Mouse (Mus musculus) cerebellum, adult 8-10 months (tissue): ENCODE results near the gene Rbak.
"Not testable (repeated sequence)": the region's sequence is repeated elsewhere in the genome, so short reads cannot be mapped to it uniquely, and the experiment has no call there.

Source experiments
- DNase-seq: peaks from one replicate; pipeline ENCODE4 v3.0.0; 2022

Rbak gene

GRCm38 (mm10) chr5:143180255-143181076 lies at the start of gene Rbak, which contains the start of gene Spdye4b:
TSS of gene Rbak (minus strand) at chr5:143180775.
TSS of gene Spdye4b (plus strand) at chr5:143181017.
- peak; percentile 91 for DNase-seq

GRCm38 (mm10) chr5:143226790-143227189 lies 46.2 kb upstream of the Rbak start, which contains the start of gene Spdye4a:
TSS of gene Spdye4a (minus strand) at chr5:143226890.
- no peak for DNase-seq

- no peak for DNase-seq
These were observed 41.7 kb upstream of the Rbak start for GRCm38 (mm10) chr5:143222287-143222686.

GRCm38 (mm10) chr5:143220996-143221395 lies 40.4 kb upstream of the Rbak start:
- DNase-seq, result no peak

GRCm38 (mm10) chr5:143213832-143214231 lies 33.3 kb upstream of the Rbak start:
- DNase-seq, result no peak

DNA sequence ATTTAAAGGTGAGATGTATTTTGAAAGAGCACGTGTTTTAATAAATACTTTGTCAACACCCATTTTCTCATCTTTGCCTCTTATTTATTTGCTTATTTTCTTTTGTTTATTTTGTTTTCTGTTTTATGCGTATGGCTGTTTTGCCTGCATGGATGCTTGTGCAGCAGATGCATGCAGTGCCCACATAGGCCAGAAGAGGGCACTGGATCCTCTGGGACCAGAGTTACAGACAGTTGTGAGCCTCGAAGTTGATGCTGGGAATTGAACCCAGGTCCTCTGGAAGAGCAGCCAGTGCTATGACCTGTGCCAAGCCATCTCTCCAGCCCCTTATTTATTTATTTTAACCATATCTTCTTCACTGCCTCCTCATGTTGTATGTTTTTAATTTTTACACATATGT lies 24.4 kb upstream of the Rbak start:
- DNase-seq, result no peak

- no peak for DNase-seq
These were observed 15.9 kb upstream of the Rbak start for GRCm38 (mm10) chr5:143196506-143196905.

GRCm38 (mm10) chr5:143195166-143195565 lies 14.6 kb upstream of the Rbak start:
- DNase-seq, result no peak

- DNase-seq, result not testable (repeated sequence)
These were observed 14.2 kb upstream of the Rbak start for GRCm38 (mm10) chr5:143194747-143195146.

GRCm38 (mm10) chr5:143192806-143193205 lies 12.2 kb upstream of the Rbak start:
- DNase-seq, result no peak

DNA sequence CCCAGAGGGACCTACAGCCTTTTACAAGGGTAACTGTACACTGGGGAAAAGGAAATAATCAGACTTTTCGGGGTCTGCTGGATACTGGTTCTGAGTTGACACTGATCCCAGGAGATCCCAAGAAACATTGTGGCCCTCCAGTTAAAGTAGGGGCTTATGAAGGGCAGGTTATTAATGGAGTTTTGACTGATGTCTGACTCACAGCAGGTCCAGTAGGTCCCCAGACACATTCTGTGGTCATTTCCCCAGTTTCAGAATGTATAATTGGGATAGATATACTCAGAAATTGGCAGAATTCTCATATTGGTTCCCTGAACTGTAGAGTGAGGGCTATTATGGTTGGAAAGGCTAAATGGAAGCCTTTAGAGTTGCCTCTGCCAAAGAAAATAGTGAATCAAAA lies 7.4 kb upstream of the Rbak start:
- not testable (repeated sequence) for DNase-seq

DNA sequence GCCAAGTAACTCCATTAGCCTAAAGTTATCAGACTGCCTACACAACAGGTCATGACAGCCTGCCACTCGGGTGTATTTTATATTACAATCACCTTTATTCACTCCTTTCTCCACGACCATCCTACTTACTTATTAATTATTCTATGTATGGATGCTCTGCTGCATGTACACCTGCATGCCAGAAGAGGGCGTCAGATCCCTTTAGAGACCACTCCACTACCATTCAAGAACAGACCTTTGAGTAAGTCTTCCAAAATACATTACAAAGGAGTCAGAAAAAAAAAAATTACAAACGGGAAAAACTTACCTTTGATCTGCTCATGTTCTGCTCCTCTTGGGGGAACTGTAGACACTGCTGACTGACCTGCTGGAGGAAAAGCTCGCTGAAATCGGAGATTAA lies 1.4 kb downstream of the Rbak start:
- no peak for DNase-seq

DNA sequence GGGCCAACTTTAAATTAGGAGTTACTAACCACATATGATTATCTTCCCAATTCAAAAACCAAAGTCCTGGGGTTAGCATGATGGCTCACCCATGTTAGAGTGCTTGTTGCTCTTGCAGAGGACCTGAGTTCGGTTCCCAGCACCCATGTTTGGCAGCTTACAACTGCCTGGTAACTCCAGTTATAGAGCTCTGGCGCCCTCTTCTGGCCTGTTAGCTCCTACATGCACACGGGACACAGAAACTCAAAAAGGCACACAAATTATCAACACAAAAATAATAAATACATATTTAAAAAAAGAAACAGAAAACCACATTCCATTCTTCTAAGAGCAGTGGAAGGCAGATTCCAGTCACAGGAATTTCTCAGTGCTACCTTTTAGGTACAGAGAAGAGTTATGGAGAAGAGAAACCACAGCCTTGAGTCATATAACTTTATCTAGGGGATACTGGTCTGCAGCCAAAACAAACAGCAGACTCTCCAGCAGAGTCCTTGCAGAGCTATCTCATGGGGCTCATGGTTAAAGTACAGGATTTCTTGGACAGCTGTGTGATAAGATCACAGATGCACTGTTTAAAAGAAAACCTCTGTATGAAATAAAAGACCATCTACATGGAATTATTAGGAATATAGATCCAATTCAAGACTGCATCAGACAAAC lies 2.9 kb downstream of the Rbak start:
- DNase-seq, result no peak

- no peak for DNase-seq
These were observed 4.6 kb downstream of the Rbak start for GRCm38 (mm10) chr5:143175970-143176369.

- DNase-seq, result no peak
These were observed 15.0 kb downstream of the Rbak start for GRCm38 (mm10) chr5:143165508-143166070.

DNA sequence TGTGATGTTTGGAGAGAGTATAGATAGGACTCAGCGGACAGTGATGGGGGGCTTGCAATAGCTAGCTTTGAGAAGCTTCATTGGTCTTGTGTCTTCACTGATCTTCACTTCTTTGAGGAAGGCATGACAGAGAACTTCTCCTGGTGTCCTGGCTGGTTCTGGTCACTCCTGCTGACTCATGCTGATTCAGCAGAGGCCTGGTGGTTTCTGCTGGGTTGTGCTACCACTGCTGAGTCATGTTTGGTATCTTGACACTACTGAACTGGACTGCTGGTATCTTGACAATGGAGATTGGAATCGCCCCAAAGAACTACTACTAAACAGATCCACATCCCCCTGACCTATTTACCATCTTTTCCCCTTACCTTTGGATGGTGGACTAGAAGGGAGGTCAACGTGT lies 25.0 kb downstream of the Rbak start:
- DNase-seq, result no peak

DNA sequence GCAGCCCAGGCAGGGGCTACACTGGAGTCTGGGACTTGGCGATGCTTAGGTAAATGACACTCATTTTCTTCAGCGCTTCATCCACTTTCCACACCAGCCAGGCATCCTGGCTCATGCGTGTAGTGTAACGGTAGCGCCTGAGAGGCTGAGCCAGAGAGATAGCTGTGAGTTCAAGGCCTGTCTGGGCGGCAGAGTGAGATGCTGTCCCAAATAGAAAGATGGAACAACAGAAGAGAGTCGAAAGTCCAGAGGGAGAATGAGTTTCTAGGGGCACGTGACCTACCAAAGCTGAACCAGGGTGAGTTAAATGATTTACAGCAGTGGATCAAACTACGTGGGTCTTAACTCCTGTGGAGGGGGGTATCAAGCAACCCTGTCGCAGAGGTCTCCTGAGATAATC lies 26.8 kb downstream of the Rbak start:
- no peak for DNase-seq

DNA sequence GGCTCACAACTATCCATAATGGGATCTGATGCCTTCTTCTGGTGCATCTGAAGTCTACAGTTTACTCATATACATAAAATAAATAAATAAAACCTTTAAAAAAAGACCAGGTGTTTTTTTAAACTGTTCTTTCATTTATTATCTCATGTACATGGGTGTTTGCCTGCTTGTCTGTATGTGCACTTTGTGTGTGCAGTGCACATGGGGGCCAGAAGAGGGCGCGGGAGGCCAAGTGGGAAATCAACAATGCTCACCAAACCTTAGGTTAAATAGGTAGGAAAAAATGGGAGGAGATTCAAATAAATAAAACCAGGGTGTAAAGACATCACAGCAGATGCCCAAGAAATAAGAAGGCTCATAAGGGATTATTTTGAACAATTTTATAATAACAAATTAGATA lies 30.5 kb downstream of the Rbak start:
- no peak for DNase-seq

GRCm38 (mm10) chr5:143149536-143149935 lies 31.0 kb downstream of the Rbak start:
- no peak for DNase-seq

- DNase-seq, result no peak
These were observed 31.9 kb downstream of the Rbak start for GRCm38 (mm10) chr5:143148661-143149060.

DNA sequence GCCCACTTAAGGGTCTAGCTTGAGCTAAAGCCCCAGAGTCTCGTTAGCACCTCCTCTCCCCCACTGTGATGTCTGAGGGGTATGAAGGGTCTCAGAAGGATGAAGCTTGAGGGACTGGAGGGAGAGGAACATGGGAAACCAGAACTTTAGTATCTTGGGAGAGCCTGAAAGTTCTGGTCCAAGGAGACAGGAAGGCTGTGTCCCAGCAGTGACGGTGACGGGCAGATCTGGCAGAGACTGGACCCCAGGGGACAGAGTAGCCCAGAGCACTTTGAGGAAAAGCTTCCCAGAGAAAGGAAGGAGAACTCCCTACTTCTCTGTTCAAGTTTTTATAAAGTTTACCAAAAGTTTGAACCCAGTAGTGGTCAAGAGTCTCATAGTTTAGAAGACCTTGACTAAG lies 33.1 kb downstream of the Rbak start, which contains the start of gene Olfr718-ps1:
Gene Olfr718-ps1 (minus strand): TSS at position 101 of the 400 bp plus-strand sequence.
- no peak for DNase-seq

- DNase-seq, result no peak
These were observed 43.0 kb downstream of the Rbak start for GRCm38 (mm10) chr5:143137580-143137979.

- DNase-seq, result no peak
These were observed 45.5 kb downstream of the Rbak start for GRCm38 (mm10) chr5:143135042-143135441.
